Comparison of ENCODE assay signal across 9 mouse cellular contexts in genomic region chr7:44552141-44552908, GRCm38 (mm10). TPM values are rescaled to one million over a fixed set of nuclear protein-coding genes. Genes with fewer than 3 reads are reported as not detected.
A peak's percentile ranks its signal among the peaks of the same experiment; 100 is the strongest.
DNase-seq lines count a peak whose midpoint lies in the region; TF ChIP-seq lines count a peak whose summit lies in the region.
"Had no signal": no experiment of that assay in that cellular context is flagged by ENCODE, and none has a peak within 500 bp of the region (broad histone marks: within the 10 kb centered on the region; RNA-seq: fewer than 3 reads in every experiment).

No protein-coding gene starts in this region.

- DNase-seq in heart, adult 11 months = peak; percentile 93
- no peak for DNase-seq in heart, adult 2 months
- DNase-seq in heart, postnatal 4 days = peak; percentile 4
- no peak for DNase-seq in right cerebral cortex, adult 18-20 months
- no peak for DNase-seq in layer of hippocampus, adult 11-12 months (ENCODE audit: low spot score)
- no peak for DNase-seq in left cerebral cortex, adult 2 months (ENCODE audit: extremely low spot score in 1 of 2, low spot score in 2 of 2)

- no peak overlapping the region for H3K9ac ChIP-seq in heart, adult 2 months (ENCODE audit: low read depth, low read length)

- H3K9me3 ChIP-seq in E14TG2a.4 (ENCODE audit: low read length) = no peaks in the 10 kb centered on the region

- intact Hi-C loops in heart, adult 2 months (cut with DNase I) = loop anchor here (5.0 kb wide), 4 partner anchors 180 to 1150 kb away; partner anchors contain the start of genes 1700028J19Rik, 2410002F23Rik and Vrk3
- intact Hi-C loops in left cerebral cortex, adult 2 months (cut with DNase I) = loop anchor here (5.0 kb wide), 1 partner anchor 175 kb away; no protein-coding TSS in a partner anchor

- no peaks in the 10 kb centered on the region for H3K27me3 ChIP-seq in heart, adult 2 months (ENCODE audit: control insufficient read depth, insufficient read depth, low read length)
- no peaks in the 10 kb centered on the region for H3K27me3 ChIP-seq in E14TG2a.4 (ENCODE audit: insufficient read depth, low read length)

- peaks cover 5% of the 10 kb centered on the region for H3K4me1 ChIP-seq in heart, adult 2 months (ENCODE audit: control insufficient read depth, insufficient read depth, low read length)
- H3K4me1 ChIP-seq in E14TG2a.4 (replicated peaks; ENCODE audit: low read depth, low read length) = peaks cover 76% of the 10 kb centered on the region

- 84% methylated on average over 31 of the region's 31 CpGs for WGBS in heart, adult 2 months
- 95% methylated on average over 30 of the region's 31 CpGs for WGBS in macrophage (ENCODE audit: missing documents)

- H3K36me3 ChIP-seq in heart, adult 2 months (ENCODE audit: control insufficient read depth, insufficient read depth, low read length) = no peaks in the 10 kb centered on the region
- peaks cover 47% of the 10 kb centered on the region for H3K36me3 ChIP-seq in E14TG2a.4 (ENCODE audit: insufficient read depth, low read length)
- H3K36me3 ChIP-seq in macrophage (ENCODE audit: inconsistent target) = peaks cover 22% of the 10 kb centered on the region

- no peak overlapping the region for H3K27ac ChIP-seq in heart, adult 2 months
- no peak overlapping the region for H3K27ac ChIP-seq in macrophage
- H3K27ac ChIP-seq in left cerebral cortex, adult 2 months = no peak overlapping the region

- no peak for TF ChIP-seq EP300 in heart, adult 2 months (IDR thresholded peaks at IDR 0.05; ENCODE audit: insufficient read depth, low read depth, low read length)

- H3K79me2 ChIP-seq in heart, adult 2 months (replicated peaks; ENCODE audit: control insufficient read depth, insufficient read depth, low read length) = no peaks in the 10 kb centered on the region
- H3K79me2 ChIP-seq in macrophage (ENCODE audit: inconsistent target) = peaks cover 25% of the 10 kb centered on the region

- TF ChIP-seq CTCF in heart, adult 2 months (IDR thresholded peaks at IDR 0.05) = no peak
- no peak for TF ChIP-seq CTCF in E14TG2a.4 (conservative IDR thresholded peaks at IDR 0.05; ENCODE audit: low read length)
- no peak for TF ChIP-seq CTCF in left cerebral cortex, adult 2 months (IDR thresholded peaks at IDR 0.05)

- no peak for TF ChIP-seq POLR2A in heart, adult 2 months (IDR thresholded peaks at IDR 0.05; ENCODE audit: insufficient read depth, low read depth, low read length)

- H3K4me3 ChIP-seq in heart, adult 2 months = no peak overlapping the region
- H3K4me3 ChIP-seq in E14TG2a.4 (replicated peaks; ENCODE audit: low read length) (peak overlapping the region; percentile 74), macrophage (ENCODE audit: inconsistent target) (peak overlapping the region; percentile 76; the same call in 1 of the 2 replicates)
- no peak overlapping the region; the same call in 1 of the 2 replicates for H3K4me3 ChIP-seq in left cerebral cortex, adult 2 months

RNA-seq across cellular contexts. Expression of gene Nr1h2, which starts 1.4 kb away (rescaled TPM):
- total RNA-seq in heart, adult 2 months (2021) = 10 to 100 TPM; 49.7 to 53.7 TPM
- polyA plus RNA-seq in heart, adult 2 months (2012; rRNA removed) = 65.7 and 84.8 TPM in 2 replicates
- 10 to 100 TPM; 45.5 to 47.2 TPM for total RNA-seq in heart, postnatal 4 days (2021)
- 100 to 1,000 TPM; 150 to 274 (median 199) TPM for total RNA-seq in macrophage (2018; cell fraction: chromatin; rRNA removed)
- total RNA-seq in macrophage (2018; cell fraction: cytosol; rRNA removed) = 10 to 100 TPM; 48.8 to 88.2 (median 70.0) TPM
- total RNA-seq in macrophage (2018; cell fraction: nucleus; rRNA removed) = 100 to 1,000 TPM in 25 of 26 experiments, 10 to 100 TPM in 1; 97.0 to 180 (median 139) TPM
- polyA plus RNA-seq in macrophage (2018) = 55.3 to 86.2 TPM (median 57.8 TPM) in 3 replicates
- 10 to 100 TPM; 78.4 to 82.5 TPM for total RNA-seq in left cerebral cortex, adult 2 months (2021)

RNA-seq across cellular contexts. Expression of gene Pold1, which starts 3.7 kb away (rescaled TPM):
- 10 to 100 TPM; 10.8 to 11.7 TPM for total RNA-seq in heart, adult 2 months (2021)
- 12.9 and 15.5 TPM in 2 replicates for polyA plus RNA-seq in heart, adult 2 months (2012; rRNA removed)
- total RNA-seq in heart, postnatal 4 days (2021) = 10 to 100 TPM; 42.4 to 46.5 TPM
- total RNA-seq in macrophage (2018; cell fraction: chromatin; rRNA removed) = 10 to 100 TPM in 21 of 26 experiments, 1 to 10 TPM in 5; 3.7 to 40.1 (median 20.3) TPM
- 10 to 100 TPM in 13 of 26 experiments, 1 to 10 TPM in 13; 6.0 to 14.9 (median 10.0) TPM for total RNA-seq in macrophage (2018; cell fraction: cytosol; rRNA removed)
- total RNA-seq in macrophage (2018; cell fraction: nucleus; rRNA removed) = 10 to 100 TPM in 15 of 26 experiments, 1 to 10 TPM in 11; 3.1 to 69.0 (median 11.2) TPM
- polyA plus RNA-seq in macrophage (2018) = 6.9 to 28.1 TPM (median 7.2 TPM) in 3 replicates
- total RNA-seq in left cerebral cortex, adult 2 months (2021) = 1 to 10 TPM; 8.8 to 9.4 TPM

RNA-seq across cellular contexts. Expression of gene Napsa, which starts 19.9 kb away (rescaled TPM):
- 1 to 10 TPM in 1 of 2 experiments, under 1 TPM in 1; 0.76 to 1.3 TPM for total RNA-seq in heart, adult 2 months (2021)
- polyA plus RNA-seq in heart, adult 2 months (2012; rRNA removed) = 1.8 and 4.7 TPM in 2 replicates
- total RNA-seq in heart, postnatal 4 days (2021) = under 1 TPM; 0.50 to 0.59 TPM
- 10 to 100 TPM in 1 of 26 experiments, 1 to 10 TPM in 22, under 1 TPM in 2, not detected in 1; 0.75 to 12.6 (median 3.3) TPM for total RNA-seq in macrophage (2018; cell fraction: chromatin; rRNA removed)
- 10 to 100 TPM; 11.1 to 34.5 (median 19.8) TPM for total RNA-seq in macrophage (2018; cell fraction: cytosol; rRNA removed)
- total RNA-seq in macrophage (2018; cell fraction: nucleus; rRNA removed) = 10 to 100 TPM; 10.8 to 27.3 (median 20.0) TPM
- 14.8 to 26.9 TPM (median 21.1 TPM) in 3 replicates for polyA plus RNA-seq in macrophage (2018)
- total RNA-seq in left cerebral cortex, adult 2 months (2021) = under 1 TPM in 1 of 2 experiments, not detected in 1; 0.29 TPM
- total RNA-seq: left cerebral cortex, adult 8-10 months had no signal

RNA-seq across cellular contexts. Expression of gene Spib, which starts 20.5 kb away (rescaled TPM):
- total RNA-seq in heart, adult 2 months (2021) = under 1 TPM; 0.31 to 0.75 TPM
- polyA plus RNA-seq in heart, adult 2 months (2012; rRNA removed) = 0.88 and 3.1 TPM in 2 replicates
- under 1 TPM; 0.43 to 0.76 TPM for total RNA-seq in heart, postnatal 4 days (2021)
- total RNA-seq in macrophage (2018; cell fraction: chromatin; rRNA removed) = under 1 TPM in 6 of 26 experiments, not detected in 20; 0.29 to 0.95 (median 0.39) TPM
- 1 to 10 TPM in 5 of 26 experiments, under 1 TPM in 21; 0.17 to 1.6 (median 0.75) TPM for total RNA-seq in macrophage (2018; cell fraction: cytosol; rRNA removed)
- 1 to 10 TPM in 3 of 26 experiments, under 1 TPM in 20, not detected in 3; 0.20 to 1.3 (median 0.58) TPM for total RNA-seq in macrophage (2018; cell fraction: nucleus; rRNA removed)
- 0.27 to 1.1 TPM (median 0.30 TPM) in 3 replicates for polyA plus RNA-seq in macrophage (2018)
- total RNA-seq in left cerebral cortex, adult 2 months (2021) = under 1 TPM in 1 of 2 experiments, not detected in 1; 0.20 TPM

RNA-seq across cellular contexts. Expression of gene Mybpc2, which starts 27.9 kb away (rescaled TPM):
- total RNA-seq in heart, adult 2 months (2021) = 10 to 100 TPM; 13.1 to 16.7 TPM
- 7.1 and 10.8 TPM in 2 replicates for polyA plus RNA-seq in heart, adult 2 months (2012; rRNA removed)
- 10 to 100 TPM; 15.3 to 15.8 TPM for total RNA-seq in heart, postnatal 4 days (2021)
- not detected for total RNA-seq in macrophage (2018; cell fraction: chromatin; rRNA removed)
- not detected for total RNA-seq in macrophage (2018; cell fraction: cytosol; rRNA removed)
- total RNA-seq in macrophage (2018; cell fraction: nucleus; rRNA removed) = not detected
- not detected in 3 replicates for polyA plus RNA-seq in macrophage (2018)
- total RNA-seq in left cerebral cortex, adult 2 months (2021) = under 1 TPM in 1 of 2 experiments, not detected in 1; 0.29 TPM

Comparison
In these comparisons a context has a peak if more than half of its experiments do, and no peak if none do; other contexts are left out.
1. DNase-seq: peak in heart, adult 11 months (single experiment) and heart, postnatal 4 days (single experiment); none in heart, adult 2 months (0 of 2), right cerebral cortex, adult 18-20 months (single experiment), layer of hippocampus, adult 11-12 months (single experiment) and left cerebral cortex, adult 2 months (0 of 2).
2. H3K4me3 ChIP-seq: peak in E14TG2a.4 (single experiment) and macrophage (single experiment); none in heart, adult 2 months (single experiment) and left cerebral cortex, adult 2 months (single experiment).